Mouse (Mus musculus) limb, embryonic 14.5 days (tissue): ENCODE data around the gene Zfp663. TPM values are rescaled to one million over a fixed set of nuclear protein-coding genes. Genes with fewer than 3 reads are reported as not detected.

Experiments used
- ATAC-seq: fragments of 200-750 bp; cut with Nextera tagmentation; 2 replicates; pipeline ENCODE4 v1.8.0; 2017; ENCODE audit warnings: low read depth, moderate number of reproducible peaks, moderate TSS enrichment; ENCODE audit not compliant: low FRiP score
- DNase-seq: peaks from one replicate; pipeline ENCODE4 v3.0.0-alpha.2; 2015; ENCODE audit warnings: low spot score
- H3K27ac ChIP-seq: fragments of 300-500 bp; sonication (generic); replicated peaks from 2 replicates; pipeline ENCODE4 v1.5.1; 2014; ENCODE audit warnings: low read depth, mild to moderate bottlenecking, low read length, moderate library complexity, mixed read lengths
- H3K27me3 ChIP-seq: fragments of 300-500 bp; sonication (generic); 2 replicates; pipeline ENCODE4 v1.6.1; 2014; ENCODE audit warnings: low read length, mixed read lengths; ENCODE audit not compliant: control insufficient read depth, insufficient read depth
- H3K36me3 ChIP-seq: fragments of 300-500 bp; sonication (generic); 2 replicates; pipeline ENCODE4 v1.6.1; 2014; ENCODE audit warnings: mild to moderate bottlenecking, low read length, moderate library complexity, mixed read lengths; ENCODE audit not compliant: control insufficient read depth, insufficient read depth
- H3K4me1 ChIP-seq: fragments of 300-500 bp; sonication (generic); 2 replicates; pipeline ENCODE4 v1.6.1; 2014; ENCODE audit warnings: antibody characterized with exemption, low read length, mixed read lengths; ENCODE audit not compliant: control insufficient read depth, insufficient read depth
- H3K4me2 ChIP-seq: fragments of 300-500 bp; sonication (generic); replicated peaks from 2 replicates; pipeline ENCODE4 v1.6.1; 2014; ENCODE audit warnings: low read depth, mild to moderate bottlenecking, low read length, moderate library complexity; ENCODE audit not compliant: severe bottlenecking
- H3K4me3 ChIP-seq: fragments of 300-500 bp; sonication (generic); replicated peaks from 2 replicates; pipeline ENCODE4 v1.5.1; 2014; ENCODE audit warnings: low read length
- H3K9ac ChIP-seq: fragments of 300-500 bp; sonication (generic); 2 replicates; pipeline ENCODE4 v1.6.1; 2014; ENCODE audit warnings: mild to moderate bottlenecking, low read depth, low read length, moderate library complexity; ENCODE audit not compliant: severe bottlenecking
- H3K9me3 ChIP-seq: fragments of 300-500 bp; sonication (generic); 2 replicates; pipeline ENCODE4 v1.6.1; 2016; ENCODE audit warnings: low read length; ENCODE audit not compliant: control insufficient read depth
- POLR2A ChIP-seq: fragments of 200-500 bp; IDR thresholded peaks from 2 replicates; pipeline ENCODE4 v1.8.0; 2012; ENCODE audit warnings: inconsistent platforms, mild to moderate bottlenecking, moderate library complexity, borderline replicate concordance; ENCODE audit not compliant: insufficient read depth, insufficient read length; ENCODE audit errors: extremely low read depth
- WGBS: fragments of 180-500 bp; shearing (Covaris S2); extraction: QIAGEN DNeasy Blood & Tissue Kit; methylation state at CpG from one replicate; pipeline ENCODE4 v1.1.7; 2014; 5-methylcytosine and 5-hydroxymethylcytosine counted together
- polyA plus RNA-seq, 2 experiments: library from polyadenylated mRNA; depleted of rRNA in 1 of 2; stranded (reverse) in 1 of 2; unstranded in 1 of 2; fragments of >200 nt; fragmentation: Nextera tagmentation in 1 of 2; extraction: Ambion mirVana in 1 of 2; gene quantifications; 2 replicates each; pipeline versions ENCODE4 v1.2.1 to v1.2.3; 2012 to 2014

The Zfp663 gene
- polyA plus RNA-seq, 2 experiments = 0.44 to 0.49 TPM

GRCm38 (mm10) chr2:165314197-165314596 lies 54.3 kb downstream of the Zfp663 start:
- H3K36me3 ChIP-seq = peaks cover 68% of the 10 kb centered on the region
- TF ChIP-seq POLR2A = no peak
- 91% methylated on average over 8 of the region's 8 CpGs for WGBS

GRCm38 (mm10) chr2:165312381-165312780 lies 56.1 kb downstream of the Zfp663 start:
- Histone ChIP-seq H3K9me3 (no peaks in the 10 kb centered on the region), H3K27ac (no peak overlapping the region), H3K27me3 (no peaks in the 10 kb centered on the region), H3K4me1 (peaks cover 2% of the 10 kb centered on the region; the same call in 1 of the 2 replicates), H3K36me3 (peaks cover 86% of the 10 kb centered on the region), H3K9ac (no peak overlapping the region), H3K4me3 (no peak overlapping the region), H3K4me2 (no peak overlapping the region)
- no peak for TF ChIP-seq POLR2A
- ATAC-seq (no peak), DNase-seq (no peak)
- WGBS = 74% methylated on average over 7 of the region's 7 CpGs

More at GRCm38 (mm10) chr2:165314197-165314596, 54.3 kb downstream of the Zfp663 start:
- Histone ChIP-seq H3K9me3 (no peaks in the 10 kb centered on the region), H3K4me2 (no peak overlapping the region), H3K4me1 (peaks cover 14% of the 10 kb centered on the region; the same call in 1 of the 2 replicates), H3K27me3 (no peaks in the 10 kb centered on the region), H3K27ac (no peak overlapping the region), H3K9ac (no peak overlapping the region), H3K4me3 (no peak overlapping the region)
- ATAC-seq = no peak
- DNase-seq = no peak

GRCm38 (mm10) chr2:165311577-165311976 lies 57.0 kb downstream of the Zfp663 start:
- H3K36me3 ChIP-seq = peaks cover 94% of the 10 kb centered on the region
- H3K4me1 ChIP-seq = no peaks in the 10 kb centered on the region
- TF ChIP-seq POLR2A = no peak
- ATAC-seq (no peak), DNase-seq (no peak)
- no peak overlapping the region for H3K4me3 ChIP-seq
- no peak overlapping the region for H3K4me2 ChIP-seq
- WGBS = 89% methylated on average over 12 of the region's 12 CpGs
- no peaks in the 10 kb centered on the region for H3K9me3 ChIP-seq
- H3K9ac ChIP-seq = no peak overlapping the region
- H3K27ac ChIP-seq = no peak overlapping the region
- no peaks in the 10 kb centered on the region for H3K27me3 ChIP-seq

GRCm38 (mm10) chr2:165310818-165311425 lies 57.6 kb downstream of the Zfp663 start:
- 69% methylated on average over 13 of the region's 13 CpGs for WGBS
- Histone ChIP-seq H3K36me3 (peaks cover 93% of the 10 kb centered on the region), H3K4me3 (no peak overlapping the region), H3K4me1 (no peaks in the 10 kb centered on the region), H3K9ac (no peak overlapping the region), H3K4me2 (no peak overlapping the region), H3K27ac (no peak overlapping the region), H3K27me3 (no peaks in the 10 kb centered on the region), H3K9me3 (no peaks in the 10 kb centered on the region)
- ATAC-seq (no peak), DNase-seq (no peak)
- no peak for TF ChIP-seq POLR2A

DNA sequence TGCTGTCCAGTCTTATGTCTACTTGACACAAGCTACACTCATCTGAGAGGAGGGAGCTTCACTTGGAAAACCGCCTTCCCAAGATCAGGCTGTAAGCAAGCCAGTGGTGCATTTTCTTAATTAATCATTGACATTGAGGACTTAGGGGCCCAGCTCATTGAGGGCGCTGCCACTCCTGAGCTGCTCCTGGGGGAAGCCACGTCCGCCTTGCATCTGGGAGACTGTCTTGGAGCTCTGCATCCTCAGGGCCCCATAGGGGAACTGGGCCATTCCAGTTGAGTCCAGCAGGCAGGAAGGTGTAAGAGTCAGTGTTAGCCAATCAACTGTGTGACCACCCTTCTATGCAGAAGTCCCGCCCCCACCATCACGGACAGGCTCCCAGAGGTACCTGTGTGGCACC lies 60.7 kb downstream of the Zfp663 start:
- H3K9ac ChIP-seq = no peak overlapping the region
- H3K4me3 ChIP-seq = no peak overlapping the region
- 88% methylated on average over 6 of the region's 6 CpGs for WGBS
- no peaks in the 10 kb centered on the region for H3K27me3 ChIP-seq
- H3K27ac ChIP-seq = no peak overlapping the region
- ATAC-seq (no peak), DNase-seq (no peak)
- TF ChIP-seq POLR2A = no peak
- H3K36me3 ChIP-seq = peaks cover 91% of the 10 kb centered on the region
- H3K4me2 ChIP-seq = no peak overlapping the region
- no peaks in the 10 kb centered on the region for H3K4me1 ChIP-seq
- no peaks in the 10 kb centered on the region for H3K9me3 ChIP-seq
